8 mouse cellular contexts compared by ENCODE assay signal in the genomic region with DNA sequence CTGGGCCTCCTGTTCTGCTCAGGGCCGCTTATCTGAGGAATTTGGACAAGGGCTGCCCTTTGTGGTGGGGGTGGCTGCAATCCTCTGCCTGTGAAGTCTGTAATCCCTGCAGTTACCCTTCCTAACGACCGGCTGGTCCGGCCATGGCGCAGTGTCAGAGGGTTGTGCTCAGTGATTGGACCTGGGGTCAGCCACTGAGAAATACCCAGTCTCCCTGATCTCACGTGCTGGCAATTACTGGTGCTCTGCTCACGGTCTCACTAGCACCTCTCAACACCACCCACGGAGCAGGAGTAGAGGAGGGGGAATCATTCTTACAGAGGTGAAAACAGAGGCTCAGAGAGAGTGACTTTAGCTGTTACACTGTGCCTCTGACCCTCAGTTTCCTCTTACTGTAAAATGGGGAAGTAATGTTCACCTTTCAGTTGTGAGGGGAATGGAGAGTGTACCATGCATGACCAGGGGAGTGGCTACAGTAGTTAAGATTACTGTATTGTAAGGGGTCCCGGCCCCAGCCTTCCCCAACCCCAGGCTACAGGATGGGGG. TPM values are rescaled to one million over a fixed set of nuclear protein-coding genes. Genes with fewer than 3 reads are reported as not detected.
DNase-seq lines count a peak whose midpoint lies in the region; ATAC-seq and TF ChIP-seq lines count a peak whose summit lies in the region.

No protein-coding gene starts in this region.

- TF ChIP-seq POLR2A in small intestine, adult 2 months (IDR thresholded peaks at IDR 0.05; ENCODE audit: low read depth, low read length), result no peak

- H3K4me3 ChIP-seq in embryonic facial prominence, embryonic 15.5 days (replicated peaks), result peak overlapping the region; percentile 62
- peak overlapping the region; percentile 92 for H3K4me3 ChIP-seq in intestine, embryonic 15.5 days (replicated peaks)
- H3K4me3 ChIP-seq in lung, embryonic 14.5 days (ENCODE audit: low read depth, low read length), result peak overlapping the region; percentile 91
- peak overlapping the region; percentile 97 for H3K4me3 ChIP-seq in small intestine, adult 2 months (ENCODE audit: low read depth, low read length)

- peak overlapping the region; percentile 62 for H3K9ac ChIP-seq in embryonic facial prominence, embryonic 15.5 days
- H3K9ac ChIP-seq in intestine, embryonic 15.5 days, result peak overlapping the region; percentile 99
- peak overlapping the region; percentile 89 for H3K9ac ChIP-seq in lung, embryonic 14.5 days

- no peak for ATAC-seq in embryonic facial prominence, embryonic 15.5 days (ENCODE audit: insufficient number of reproducible peaks, low FRiP score, low TSS enrichment, low read depth)
- ATAC-seq in intestine, embryonic 15.5 days, result no peak
- no peak for ATAC-seq in lung, embryonic 14.5 days (ENCODE audit: insufficient read depth)

- H3K27me3 ChIP-seq in embryonic facial prominence, embryonic 15.5 days, result no peaks in the 10 kb centered on the region
- H3K27me3 ChIP-seq in intestine, embryonic 15.5 days (replicated peaks), result no peaks in the 10 kb centered on the region
- no peaks in the 10 kb centered on the region for H3K27me3 ChIP-seq in lung, embryonic 14.5 days (ENCODE audit: insufficient read depth, low read length)
- H3K27me3 ChIP-seq in small intestine, adult 2 months (ENCODE audit: control insufficient read depth, insufficient read depth, low read length), result no peaks in the 10 kb centered on the region

- peak overlapping the region; percentile 74 for H3K4me2 ChIP-seq in embryonic facial prominence, embryonic 15.5 days (replicated peaks)
- peak overlapping the region; percentile 83 for H3K4me2 ChIP-seq in intestine, embryonic 15.5 days (replicated peaks)
- peak overlapping the region; percentile 92 for H3K4me2 ChIP-seq in lung, embryonic 14.5 days

- H3K9me3 ChIP-seq in embryonic facial prominence, embryonic 15.5 days (replicated peaks), result no peaks in the 10 kb centered on the region
- H3K9me3 ChIP-seq in intestine, embryonic 15.5 days, result no peaks in the 10 kb centered on the region
- no peaks in the 10 kb centered on the region for H3K9me3 ChIP-seq in lung, embryonic 14.5 days (ENCODE audit: low read depth, low read length)

- WGBS in embryonic facial prominence, embryonic 15.5 days, result 7% methylated on average over 9 of the region's 9 CpGs
- WGBS in intestine, embryonic 15.5 days, result 14% methylated on average over 9 of the region's 9 CpGs
- 10% methylated on average over 9 of the region's 9 CpGs for WGBS in lung, embryonic 14.5 days
- WGBS in small intestine, adult 2 months, result 10% methylated on average over 9 of the region's 9 CpGs

- no peak for TF ChIP-seq CTCF in lung, embryonic 14.5 days (IDR thresholded peaks at IDR 0.05; ENCODE audit: low read depth)
- TF ChIP-seq CTCF in small intestine, adult 2 months (IDR thresholded peaks at IDR 0.05; ENCODE audit: extremely low read depth, insufficient read length, insufficient replicate concordance, low read depth, low read length), result no peak

- DNase-seq in lung, adult 18-20 months, result peak; percentile 27 to 56
- no peak for DNase-seq in lung, postnatal 25 days (ENCODE audit: low spot score)
- DNase-seq in lung, embryonic 14.5 days, result peak; percentile 43
- DNase-seq in gastrocnemius, postnatal 10 days, result no peak
- DNase-seq in gastrocnemius, postnatal 25 days, result no peak

- no peaks in the 10 kb centered on the region for H3K36me3 ChIP-seq in embryonic facial prominence, embryonic 15.5 days
- no peaks in the 10 kb centered on the region for H3K36me3 ChIP-seq in intestine, embryonic 15.5 days
- H3K36me3 ChIP-seq in lung, embryonic 14.5 days (ENCODE audit: insufficient read depth), result no peaks in the 10 kb centered on the region
- H3K36me3 ChIP-seq in small intestine, adult 2 months (ENCODE audit: control insufficient read depth, insufficient read depth, low read length), result no peaks in the 10 kb centered on the region

- H3K4me1 ChIP-seq in embryonic facial prominence, embryonic 15.5 days, result peaks cover 77% of the 10 kb centered on the region
- peaks cover 42% of the 10 kb centered on the region for H3K4me1 ChIP-seq in intestine, embryonic 15.5 days (replicated peaks)
- H3K4me1 ChIP-seq in lung, embryonic 14.5 days (ENCODE audit: insufficient read depth), result peaks cover 34% of the 10 kb centered on the region
- peaks cover 38% of the 10 kb centered on the region; the same call in 1 of the 2 replicates for H3K4me1 ChIP-seq in small intestine, adult 2 months (ENCODE audit: control insufficient read depth, insufficient read depth, insufficient read length, low read length)

- H3K27ac ChIP-seq in embryonic facial prominence, embryonic 15.5 days (replicated peaks), result peak overlapping the region; percentile 95
- H3K27ac ChIP-seq in intestine, embryonic 15.5 days, result peak overlapping the region; percentile 69
- H3K27ac ChIP-seq in lung, embryonic 14.5 days (ENCODE audit: low read depth), result peak overlapping the region; percentile 74
- peak overlapping the region; percentile 100 for H3K27ac ChIP-seq in small intestine, adult 2 months (ENCODE audit: insufficient read depth, low read depth, low read length)

RNA-seq across cellular contexts. Expression of gene Fam102a, which starts 2.3 kb away (rescaled TPM):
- 19.5 and 21.0 TPM in 2 replicates for polyA plus RNA-seq in embryonic facial prominence, embryonic 15.5 days (2015; fragmentation: Nextera tagmentation; extraction: Ambion mirVana)
- 9.7 and 9.8 TPM in 2 replicates for polyA plus RNA-seq in intestine, embryonic 15.5 days (2015; fragmentation: Nextera tagmentation; extraction: Ambion mirVana)
- polyA plus RNA-seq in lung, embryonic 14.5 days (2014; fragmentation: Nextera tagmentation; extraction: Ambion mirVana), result 18.4 and 19.9 TPM in 2 replicates
- polyA plus RNA-seq in small intestine, adult 2 months (2012; rRNA removed), result 55.2 and 96.2 TPM in 2 replicates
- 1 to 10 TPM; 5.5 to 8.6 TPM for total RNA-seq in gastrocnemius, postnatal 10 days (2021)
- total RNA-seq in gastrocnemius, postnatal 25 days (2021), result 1 to 10 TPM; 2.4 to 2.9 TPM

RNA-seq across cellular contexts. Expression of gene Dpm2, which starts 33.2 kb away (rescaled TPM):
- polyA plus RNA-seq in embryonic facial prominence, embryonic 15.5 days (2015; fragmentation: Nextera tagmentation; extraction: Ambion mirVana), result 113 and 119 TPM in 2 replicates
- 115 and 121 TPM in 2 replicates for polyA plus RNA-seq in intestine, embryonic 15.5 days (2015; fragmentation: Nextera tagmentation; extraction: Ambion mirVana)
- polyA plus RNA-seq in lung, embryonic 14.5 days (2014; fragmentation: Nextera tagmentation; extraction: Ambion mirVana), result 94.9 and 98.5 TPM in 2 replicates
- polyA plus RNA-seq in small intestine, adult 2 months (2012; rRNA removed), result 49.3 and 87.5 TPM in 2 replicates
- total RNA-seq in gastrocnemius, postnatal 10 days (2021), result 10 to 100 TPM; 19.6 to 25.7 TPM
- 10 to 100 TPM; 11.7 to 12.6 TPM for total RNA-seq in gastrocnemius, postnatal 25 days (2021)

RNA-seq across cellular contexts. Expression of gene Pip5kl1, which starts 37.2 kb away (rescaled TPM):
- polyA plus RNA-seq in embryonic facial prominence, embryonic 15.5 days (2015; fragmentation: Nextera tagmentation; extraction: Ambion mirVana), result 0.53 and 0.94 TPM in 2 replicates
- polyA plus RNA-seq in intestine, embryonic 15.5 days (2015; fragmentation: Nextera tagmentation; extraction: Ambion mirVana), result 0.56 and 0.69 TPM in 2 replicates
- 0.50 and 0.70 TPM in 2 replicates for polyA plus RNA-seq in lung, embryonic 14.5 days (2014; fragmentation: Nextera tagmentation; extraction: Ambion mirVana)
- polyA plus RNA-seq in small intestine, adult 2 months (2012; rRNA removed), result 0.15 and 0.25 TPM in 2 replicates
- total RNA-seq in gastrocnemius, postnatal 10 days (2021), result not detected
- not detected for total RNA-seq in gastrocnemius, postnatal 25 days (2021)

RNA-seq across cellular contexts. Expression of gene 9430097D07Rik, which starts 38.1 kb away (rescaled TPM):
- polyA plus RNA-seq in embryonic facial prominence, embryonic 15.5 days (2015; fragmentation: Nextera tagmentation; extraction: Ambion mirVana), result 0.11 and 0.12 TPM in 2 replicates
- polyA plus RNA-seq in intestine, embryonic 15.5 days (2015; fragmentation: Nextera tagmentation; extraction: Ambion mirVana), result not detected in 2 replicates
- 0.20 TPM in 1 of 2 replicates, not detected in the other for polyA plus RNA-seq in lung, embryonic 14.5 days (2014; fragmentation: Nextera tagmentation; extraction: Ambion mirVana)
- not detected in 2 replicates for polyA plus RNA-seq in small intestine, adult 2 months (2012; rRNA removed)
- not detected for total RNA-seq in gastrocnemius, postnatal 10 days (2021)
- total RNA-seq in gastrocnemius, postnatal 25 days (2021), result not detected

RNA-seq across cellular contexts. Expression of gene St6galnac4, which starts 49.5 kb away (rescaled TPM):
- polyA plus RNA-seq in embryonic facial prominence, embryonic 15.5 days (2015; fragmentation: Nextera tagmentation; extraction: Ambion mirVana), result 34.8 and 36.5 TPM in 2 replicates
- 16.4 and 18.8 TPM in 2 replicates for polyA plus RNA-seq in intestine, embryonic 15.5 days (2015; fragmentation: Nextera tagmentation; extraction: Ambion mirVana)
- polyA plus RNA-seq in lung, embryonic 14.5 days (2014; fragmentation: Nextera tagmentation; extraction: Ambion mirVana), result 22.0 and 23.8 TPM in 2 replicates
- 9.1 and 9.6 TPM in 2 replicates for polyA plus RNA-seq in small intestine, adult 2 months (2012; rRNA removed)
- 10 to 100 TPM; 31.7 to 42.6 TPM for total RNA-seq in gastrocnemius, postnatal 10 days (2021)
- total RNA-seq in gastrocnemius, postnatal 25 days (2021), result 10 to 100 TPM; 24.6 to 29.2 TPM

Comparison
In these comparisons a context has a peak if more than half of its experiments do, and no peak if none do; other contexts are left out.
1. DNase-seq: peak in lung, adult 18-20 months (2 of 2) and lung, embryonic 14.5 days (single experiment); none in lung, postnatal 25 days (single experiment), gastrocnemius, postnatal 10 days (single experiment) and gastrocnemius, postnatal 25 days (single experiment).
2. Peak in every context shown above with its lines, with median percentiles within 50 percentile points of each other: H3K27ac ChIP-seq, H3K4me2 ChIP-seq, H3K4me3 ChIP-seq and H3K9ac ChIP-seq.